Mouse (Mus musculus): ENCODE measurements at regions not wholly inside any gene's neighbourhood (a gene's known extent, or its start where the extent isn't known, plus 50 kb on each side); places are given as distances from the start of the nearest gene placed in this dataset.
"Not testable (repeated sequence)": the region's sequence is repeated elsewhere in the genome, so short reads cannot be mapped to it uniquely, and the experiment has no call there.

DNA sequence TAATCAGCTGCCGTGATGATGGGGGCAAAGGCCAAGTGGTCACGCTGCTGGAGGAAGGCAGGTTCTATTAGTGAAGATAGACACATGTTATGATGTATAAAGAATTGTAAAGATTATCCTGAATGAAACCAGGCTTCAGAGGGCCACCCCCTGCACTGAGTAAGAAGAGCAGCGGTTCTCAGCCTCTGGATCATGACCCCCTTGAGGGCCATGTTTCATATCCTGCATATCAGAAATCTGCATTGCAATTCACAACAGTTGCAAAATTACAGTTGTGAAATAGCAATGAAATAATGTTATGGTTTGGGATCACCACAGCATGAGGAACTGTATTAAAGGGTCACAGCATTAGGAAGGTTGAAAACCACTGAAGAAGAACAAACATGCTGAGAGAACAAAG lies 162.5 kb upstream of the Zranb2 start:
- DNase-seq = no peak

DNA sequence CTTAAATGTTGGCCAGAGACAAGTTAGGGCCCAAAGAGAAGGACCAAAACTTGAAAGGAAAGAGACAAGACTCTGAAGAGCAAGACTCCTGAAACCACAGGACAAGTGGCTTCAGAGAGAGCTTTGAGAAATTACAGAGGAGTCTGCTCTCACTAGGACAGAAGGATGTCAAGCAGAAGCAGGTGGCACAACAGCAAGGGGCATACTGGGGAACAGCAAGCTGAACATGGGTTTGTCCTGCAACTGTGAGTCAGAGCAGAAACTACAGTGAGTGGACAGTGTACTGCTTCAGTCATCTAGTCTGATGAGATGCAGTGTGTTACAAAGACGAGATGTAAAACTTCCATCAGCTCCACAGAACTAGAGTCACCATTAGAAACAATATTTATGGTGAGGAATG lies 160.6 kb upstream of the Zranb2 start:
- DNase-seq = peak; percentile 66

DNA sequence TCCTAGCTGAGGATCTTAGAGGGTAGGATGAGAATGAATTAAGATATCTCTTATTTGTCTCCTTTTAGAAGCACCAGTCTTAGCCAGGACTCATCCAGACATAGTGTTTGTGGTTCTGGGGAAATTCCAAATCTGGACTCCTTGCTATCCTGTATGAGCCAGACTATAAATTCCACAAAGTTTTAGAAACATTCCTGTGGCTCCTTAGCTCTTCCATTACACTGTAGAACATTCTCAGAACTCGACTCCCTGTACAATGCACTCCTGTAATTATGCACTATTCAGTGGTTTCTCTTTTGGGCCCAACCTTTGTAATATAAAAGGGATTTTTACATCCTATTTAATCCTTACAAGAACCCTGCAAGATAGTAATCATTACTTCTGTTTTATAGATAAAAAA lies 159.8 kb upstream of the Zranb2 start:
- DNase-seq = no peak

DNA sequence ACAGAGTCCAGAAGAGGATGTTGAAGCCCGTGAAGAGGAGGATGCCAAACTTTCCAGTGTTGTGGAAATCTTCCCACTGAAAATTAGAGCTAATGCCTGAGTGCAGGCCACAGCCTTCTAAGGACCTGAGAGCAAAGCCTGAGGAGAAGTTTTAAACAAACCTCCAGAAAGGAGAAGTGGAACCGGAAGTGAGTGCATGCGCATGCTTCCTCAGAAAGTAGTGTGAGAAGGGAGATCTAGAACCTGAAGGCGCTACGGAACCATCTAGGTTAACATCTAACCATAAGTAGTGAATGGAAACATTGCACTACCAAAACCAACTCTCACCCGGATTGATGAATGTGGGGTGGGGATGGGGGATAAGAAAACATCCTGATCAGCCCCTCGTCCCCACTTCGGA lies 156.4 kb upstream of the Zranb2 start:
- DNase-seq = no peak

DNA sequence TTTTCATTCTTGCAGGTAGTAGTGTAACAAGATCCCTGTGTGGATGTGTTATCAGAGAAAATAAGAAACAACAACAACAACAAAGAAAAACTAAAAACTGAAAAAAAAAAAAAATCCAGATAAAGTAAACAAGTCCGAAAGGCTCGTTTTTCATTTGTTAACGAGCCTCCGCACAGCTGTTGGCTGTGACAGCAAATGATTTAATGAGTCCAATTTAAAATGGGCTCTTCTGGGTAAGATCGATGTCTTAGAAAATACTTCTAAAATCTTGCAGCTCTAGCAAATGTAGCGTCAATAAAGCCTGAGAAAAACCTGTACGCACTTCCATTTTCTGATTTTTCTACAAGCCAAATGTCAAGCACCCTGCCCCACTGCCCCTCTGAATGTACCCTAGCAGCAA lies 155.8 kb upstream of the Zranb2 start:
- DNase-seq = no peak

DNA sequence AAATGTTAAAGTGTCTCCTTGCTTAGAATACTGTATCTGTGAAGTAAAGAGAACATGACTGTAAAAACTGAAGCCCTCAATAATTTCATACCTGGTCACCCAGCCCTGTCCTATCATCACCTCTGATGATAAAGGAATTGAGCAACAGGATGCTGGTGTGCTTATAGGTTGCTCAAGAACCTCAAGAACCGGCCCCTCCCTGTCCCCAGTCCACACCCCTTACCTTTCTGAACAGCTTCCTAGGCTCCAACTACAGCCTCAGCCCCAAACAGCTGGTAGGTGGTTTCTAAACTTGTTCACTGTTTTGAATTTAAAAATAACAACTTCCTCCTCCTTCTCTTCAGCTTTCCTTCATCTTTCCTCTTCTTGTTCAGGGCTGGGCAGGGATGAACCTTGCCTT lies 142.1 kb upstream of the Zranb2 start:
- DNase-seq = no peak

DNA sequence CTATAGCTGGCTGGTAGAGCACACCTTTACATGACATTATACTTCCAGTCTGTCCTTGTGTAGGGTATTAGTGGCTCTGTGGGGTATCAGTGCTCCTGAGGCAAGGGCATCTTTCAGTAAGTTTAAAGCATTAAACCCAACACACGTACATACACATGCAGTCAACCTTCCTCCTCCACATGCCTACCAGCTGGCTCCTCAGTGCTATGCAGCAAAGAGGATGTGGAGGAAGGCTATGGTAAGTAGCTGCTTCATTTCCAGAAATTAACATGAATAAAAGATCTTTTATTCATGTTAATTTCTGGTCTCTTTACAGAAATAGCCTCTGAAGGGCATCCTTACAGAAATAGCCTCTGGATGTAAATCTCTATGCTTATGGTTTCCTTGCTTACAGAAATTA lies 140.1 kb upstream of the Zranb2 start:
- DNase-seq = no peak

DNA sequence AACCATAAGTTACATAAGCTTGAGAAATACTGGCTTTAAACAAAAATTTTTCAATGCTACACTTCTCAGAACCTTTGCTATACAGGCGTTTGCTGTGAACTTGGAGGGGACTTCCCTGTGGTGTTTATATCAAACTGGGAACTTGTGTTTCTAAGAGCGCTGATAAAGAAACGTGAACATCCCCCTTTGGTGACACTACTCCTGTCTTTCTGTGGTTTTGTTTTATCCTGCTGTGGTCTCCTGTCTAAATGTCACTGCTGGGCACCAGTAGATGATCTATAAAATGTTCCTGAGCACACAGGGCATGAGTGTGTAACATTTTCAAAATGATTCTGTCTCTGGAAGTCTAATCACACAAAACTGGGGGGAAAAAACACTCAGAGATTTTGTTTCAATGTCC lies 134.1 kb upstream of the Zranb2 start:
- no peak for DNase-seq

DNA sequence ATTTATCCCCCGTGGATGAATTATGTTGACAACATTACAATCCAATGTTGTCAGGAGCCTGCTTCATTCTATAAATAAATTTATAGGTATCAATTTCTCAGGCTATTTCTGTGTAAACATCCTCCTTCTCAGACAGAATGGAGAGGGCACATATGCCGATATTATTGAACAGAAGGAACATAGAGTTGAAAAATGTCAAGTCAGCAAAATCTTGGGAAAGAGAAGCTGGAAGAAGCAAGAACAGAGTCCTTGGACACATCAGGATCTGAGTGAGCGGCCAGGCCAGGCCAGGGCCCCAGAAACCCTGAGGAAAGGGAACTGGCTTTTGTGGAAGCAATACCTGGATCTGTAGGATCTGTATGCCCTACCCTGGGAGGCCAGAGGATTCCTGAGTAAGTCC lies 129.9 kb upstream of the Zranb2 start:
- DNase-seq = no peak

DNA sequence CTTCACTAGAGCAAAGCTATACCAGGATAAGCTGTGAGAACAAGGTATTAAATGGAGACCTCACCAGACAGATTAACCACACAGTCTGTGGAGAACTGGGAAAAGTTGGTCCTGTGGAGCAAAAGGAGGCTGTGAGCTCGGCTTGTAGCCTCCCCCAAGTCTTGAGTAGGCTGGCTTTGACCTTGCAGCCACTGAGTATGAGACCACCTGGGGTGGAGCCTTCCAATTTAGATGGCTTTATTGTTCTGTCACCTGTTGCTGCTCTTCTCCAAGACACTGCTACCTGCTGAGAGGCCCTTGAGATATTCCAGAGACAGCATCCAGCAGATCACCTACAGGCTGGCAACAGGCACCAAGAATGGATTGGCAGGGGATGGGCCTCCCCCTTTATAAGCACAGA lies 110.5 kb upstream of the Zranb2 start:
- not testable (repeated sequence) for DNase-seq

DNA sequence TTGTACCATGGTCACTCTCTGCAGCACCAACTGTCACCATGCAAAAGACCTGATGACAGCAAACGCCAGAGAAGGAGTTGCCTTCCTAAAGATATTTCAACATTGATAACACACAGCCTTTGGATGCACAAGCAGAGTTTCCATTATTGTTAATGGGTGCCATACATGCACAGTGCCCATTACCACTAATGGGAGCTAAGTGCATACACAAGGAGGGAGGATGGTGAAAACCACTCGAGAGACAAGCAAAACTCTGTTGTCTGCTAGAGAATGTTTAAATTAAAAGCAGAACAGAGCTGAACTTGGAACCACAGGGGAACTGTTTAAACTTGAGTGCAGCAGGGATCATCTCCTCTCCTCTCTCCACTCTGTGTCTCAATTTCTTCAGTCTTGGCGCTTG lies 107.2 kb upstream of the Zranb2 start:
- no peak for DNase-seq

DNA sequence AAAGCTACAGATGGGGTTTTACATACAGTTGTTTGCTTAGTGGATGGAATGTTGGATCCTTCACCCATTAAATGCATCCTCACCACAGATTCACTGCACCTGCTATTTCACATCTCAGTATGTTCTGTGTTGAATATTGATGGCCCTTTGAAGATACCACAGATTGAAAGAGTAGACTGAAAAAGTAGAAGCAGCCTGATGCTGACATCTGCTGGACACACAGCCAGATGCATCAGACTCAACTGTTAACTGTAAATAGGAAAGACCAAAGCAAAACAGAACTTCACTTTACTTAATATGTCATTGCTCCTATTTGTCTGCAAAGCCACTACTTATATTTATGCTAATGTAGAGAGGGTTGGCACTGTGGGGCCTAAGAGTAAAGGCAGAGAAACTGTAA lies 84.2 kb upstream of the Zranb2 start:
- DNase-seq = peak; percentile 74

DNA sequence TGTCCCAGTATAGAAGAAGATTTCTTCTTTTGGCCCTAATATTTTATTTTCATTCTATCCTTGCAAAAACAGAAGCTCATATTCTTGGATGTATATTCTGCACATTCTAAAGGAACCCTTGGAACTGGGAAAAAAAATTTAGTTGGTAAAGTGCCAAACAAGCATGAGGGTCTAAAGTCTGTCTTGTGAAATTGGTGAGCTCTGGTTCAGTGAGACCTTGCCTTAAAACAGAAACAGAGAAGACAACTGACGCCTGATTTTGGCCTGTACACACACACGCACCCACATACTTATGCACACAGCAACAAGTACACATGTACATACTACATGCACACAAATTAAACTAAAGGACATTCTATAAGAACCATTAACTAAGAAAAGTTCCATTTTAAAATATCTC lies 62.4 kb upstream of the Zranb2 start:
- no peak for DNase-seq

DNA sequence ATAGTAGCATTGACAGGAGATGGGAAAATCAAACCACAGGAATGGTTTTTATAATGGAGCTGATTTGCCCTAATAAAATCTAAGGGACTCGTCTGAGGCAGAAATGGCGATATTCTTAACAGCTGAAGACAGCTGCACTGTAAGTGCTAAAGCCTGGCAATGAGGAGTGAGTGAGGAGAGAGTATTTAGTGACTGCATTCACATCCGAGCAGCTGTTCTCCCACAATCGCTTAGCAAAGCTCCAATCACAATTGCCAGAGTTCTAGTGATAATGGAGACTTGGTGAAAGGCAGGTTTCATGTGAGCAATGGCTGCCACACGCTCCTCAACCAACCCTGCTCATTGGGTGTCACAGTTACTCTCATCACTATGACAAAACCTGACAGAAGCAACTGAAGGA lies 61.3 kb upstream of the Zranb2 start:
- DNase-seq = no peak

DNA sequence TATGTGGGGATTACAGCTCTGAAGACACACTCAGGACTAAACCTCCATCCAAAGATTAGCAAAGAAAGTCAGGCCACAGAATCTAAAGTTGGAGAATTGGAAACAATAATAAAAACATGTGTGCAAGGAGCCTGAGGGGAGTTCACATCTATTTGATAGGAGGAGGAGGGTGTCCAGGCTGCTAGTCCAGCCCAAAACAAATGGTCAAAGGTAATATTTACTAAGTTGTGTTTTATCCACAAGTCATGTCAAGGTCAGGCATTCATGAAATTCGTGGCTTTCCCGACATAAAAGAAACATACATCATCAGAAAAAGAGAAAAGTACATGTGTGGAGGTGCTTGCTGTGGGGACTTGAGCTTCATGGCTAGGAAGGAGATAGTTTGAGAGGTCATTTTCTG lies 56.2 kb upstream of the Zranb2 start:
- DNase-seq = no peak

Measured in cerebellum, adult 9-10 months (tissue).